Mouse (Mus musculus) neutrophil, adult 59 days (primary cell): ENCODE measurements around the gene Ralgapa2. TPM values are rescaled to one million over a fixed set of nuclear protein-coding genes. Genes with fewer than 3 reads are reported as not detected.

Experiments used
- total RNA-seq, 2 experiments: library from RNA; stranded (reverse); gene quantifications; 1 replicate in 1 of 2; 2 replicates in 1 of 2; pipeline ENCODE4 v1.2.4; 2023

Gene Ralgapa2
- total RNA-seq: 10 to 100 TPM; 21.6 to 26.1 TPM

GRCm38 (mm10) chr2:146511911-146512580, at the start of gene Ralgapa2:
TSS of gene Ralgapa2 (minus strand) at chr2:146512344.

GRCm38 (mm10) chr2:146221076-146221928, 290.8 kb downstream of the Ralgapa2 start, which contains the start of gene Insm1:
TSS of gene Insm1 (plus strand) at chr2:146221921.

